Mouse (Mus musculus): ENCODE results near the gene Lpin1. TPM values are rescaled to one million over a fixed set of nuclear protein-coding genes. Genes with fewer than 3 reads are reported as not detected.
A peak's percentile ranks its signal among the peaks of the same experiment; 100 is the strongest.

Lpin1 gene
- polyA plus RNA-seq, 1 experiment = 34.2 TPM

GRCm38 (mm10) chr12:16541606-16542005 is 69.2 kb downstream of the Lpin1 start:
- Histone ChIP-seq H3K27me3 (replicated peaks; ENCODE audit: control insufficient read depth, insufficient read depth, low read length) (no peaks in the 10 kb centered on the region), H3K4me1 (ENCODE audit: control insufficient read depth, insufficient read depth, low read length) (no peaks in the 10 kb centered on the region), H3K4me3 (ENCODE audit: insufficient read depth, low read depth, low read length) (no peak overlapping the region), H3K27ac (ENCODE audit: insufficient read depth, low read depth, low read length) (no peak overlapping the region), H3K36me3 (ENCODE audit: control insufficient read depth, insufficient read depth, low read length) (peaks cover 7% of the 10 kb centered on the region)
- TF ChIP-seq CTCF (conservative IDR thresholded peaks at IDR 0.05; ENCODE audit: insufficient read depth, insufficient read length, low read depth, low read length) = no peak
- no peak for TF ChIP-seq POLR2A (IDR thresholded peaks at IDR 0.05; ENCODE audit: low read depth, low read length)
- peak; percentile 52 for DNase-seq
- 63% methylated on average over 5 of the region's 5 CpGs for WGBS

GRCm38 (mm10) chr12:16540712-16541111 is 70.1 kb downstream of the Lpin1 start:
- Histone ChIP-seq H3K36me3 (ENCODE audit: control insufficient read depth, insufficient read depth, low read length) (peaks cover 5% of the 10 kb centered on the region), H3K4me1 (ENCODE audit: control insufficient read depth, insufficient read depth, low read length) (no peaks in the 10 kb centered on the region), H3K27ac (ENCODE audit: insufficient read depth, low read depth, low read length) (no peak overlapping the region), H3K4me3 (ENCODE audit: insufficient read depth, low read depth, low read length) (no peak overlapping the region), H3K27me3 (replicated peaks; ENCODE audit: control insufficient read depth, insufficient read depth, low read length) (no peaks in the 10 kb centered on the region)
- 85% methylated on average over 8 of the region's 8 CpGs for WGBS
- no peak for TF ChIP-seq POLR2A (IDR thresholded peaks at IDR 0.05; ENCODE audit: low read depth, low read length)
- TF ChIP-seq CTCF (conservative IDR thresholded peaks at IDR 0.05; ENCODE audit: insufficient read depth, insufficient read length, low read depth, low read length) = no peak
- DNase-seq = no peak

GRCm38 (mm10) chr12:16539965-16540661 is 70.7 kb downstream of the Lpin1 start:
- TF ChIP-seq CTCF (conservative IDR thresholded peaks at IDR 0.05; ENCODE audit: insufficient read depth, insufficient read length, low read depth, low read length) (no peak), POLR2A (IDR thresholded peaks at IDR 0.05; ENCODE audit: low read depth, low read length) (no peak)
- H3K27ac ChIP-seq (ENCODE audit: insufficient read depth, low read depth, low read length) = no peak overlapping the region
- DNase-seq = no peak
- peaks cover 5% of the 10 kb centered on the region for H3K36me3 ChIP-seq (ENCODE audit: control insufficient read depth, insufficient read depth, low read length)
- H3K4me1 ChIP-seq (ENCODE audit: control insufficient read depth, insufficient read depth, low read length) = no peaks in the 10 kb centered on the region
- WGBS = 84% methylated on average over 5 of the region's 5 CpGs
- no peaks in the 10 kb centered on the region for H3K27me3 ChIP-seq (replicated peaks; ENCODE audit: control insufficient read depth, insufficient read depth, low read length)
- no peak overlapping the region for H3K4me3 ChIP-seq (ENCODE audit: insufficient read depth, low read depth, low read length)

- Histone ChIP-seq H3K4me1 (ENCODE audit: control insufficient read depth, insufficient read depth, low read length) (no peaks in the 10 kb centered on the region), H3K4me3 (ENCODE audit: insufficient read depth, low read depth, low read length) (no peak overlapping the region), H3K27me3 (replicated peaks; ENCODE audit: control insufficient read depth, insufficient read depth, low read length) (no peaks in the 10 kb centered on the region), H3K27ac (ENCODE audit: insufficient read depth, low read depth, low read length) (no peak overlapping the region), H3K36me3 (ENCODE audit: control insufficient read depth, insufficient read depth, low read length) (peaks cover 3% of the 10 kb centered on the region)
- TF ChIP-seq CTCF (conservative IDR thresholded peaks at IDR 0.05; ENCODE audit: insufficient read depth, insufficient read length, low read depth, low read length) (peak; percentile 63), POLR2A (IDR thresholded peaks at IDR 0.05; ENCODE audit: low read depth, low read length) (no peak)
- WGBS = 23% methylated on average over 4 of the region's 4 CpGs
- DNase-seq = peak; percentile 77
Observed at GRCm38 (mm10) chr12:16533331-16533828, 77.4 kb downstream of the Lpin1 start.

GRCm38 (mm10) chr12:16532860-16533230 is 77.9 kb downstream of the Lpin1 start:
- Histone ChIP-seq H3K36me3 (ENCODE audit: control insufficient read depth, insufficient read depth, low read length) (peaks cover 2% of the 10 kb centered on the region), H3K4me3 (ENCODE audit: insufficient read depth, low read depth, low read length) (no peak overlapping the region), H3K27me3 (replicated peaks; ENCODE audit: control insufficient read depth, insufficient read depth, low read length) (no peaks in the 10 kb centered on the region), H3K4me1 (ENCODE audit: control insufficient read depth, insufficient read depth, low read length) (no peaks in the 10 kb centered on the region), H3K27ac (ENCODE audit: insufficient read depth, low read depth, low read length) (no peak overlapping the region)
- 40% methylated on average over 7 of the region's 7 CpGs for WGBS
- TF ChIP-seq CTCF (conservative IDR thresholded peaks at IDR 0.05; ENCODE audit: insufficient read depth, insufficient read length, low read depth, low read length) (no peak), POLR2A (IDR thresholded peaks at IDR 0.05; ENCODE audit: low read depth, low read length) (no peak)
- no peak for DNase-seq

- H3K27ac ChIP-seq (ENCODE audit: insufficient read depth, low read depth, low read length) = no peak overlapping the region
- H3K4me3 ChIP-seq (ENCODE audit: insufficient read depth, low read depth, low read length) = no peak overlapping the region
- DNase-seq = peak; percentile 32
- WGBS = 64% methylated on average over 15 of the region's 15 CpGs
- no peaks in the 10 kb centered on the region for H3K4me1 ChIP-seq (ENCODE audit: control insufficient read depth, insufficient read depth, low read length)
- H3K36me3 ChIP-seq (ENCODE audit: control insufficient read depth, insufficient read depth, low read length) = no peaks in the 10 kb centered on the region; the same call in 1 of the 2 replicates
- no peaks in the 10 kb centered on the region for H3K27me3 ChIP-seq (replicated peaks; ENCODE audit: control insufficient read depth, insufficient read depth, low read length)
- no peak for TF ChIP-seq POLR2A (IDR thresholded peaks at IDR 0.05; ENCODE audit: low read depth, low read length)
- TF ChIP-seq CTCF (conservative IDR thresholded peaks at IDR 0.05; ENCODE audit: insufficient read depth, insufficient read length, low read depth, low read length) = no peak
Observed at GRCm38 (mm10) chr12:16531956-16532859, 78.6 kb downstream of the Lpin1 start.

GRCm38 (mm10) chr12:16528650-16529049 is 82.1 kb downstream of the Lpin1 start:
- Histone ChIP-seq H3K27me3 (replicated peaks; ENCODE audit: control insufficient read depth, insufficient read depth, low read length) (no peaks in the 10 kb centered on the region), H3K4me1 (ENCODE audit: control insufficient read depth, insufficient read depth, low read length) (no peaks in the 10 kb centered on the region), H3K36me3 (ENCODE audit: control insufficient read depth, insufficient read depth, low read length) (no peaks in the 10 kb centered on the region), H3K27ac (ENCODE audit: insufficient read depth, low read depth, low read length) (no peak overlapping the region), H3K4me3 (ENCODE audit: insufficient read depth, low read depth, low read length) (no peak overlapping the region)
- DNase-seq = no peak
- WGBS = 95% methylated on average over 7 of the region's 7 CpGs
- TF ChIP-seq POLR2A (IDR thresholded peaks at IDR 0.05; ENCODE audit: low read depth, low read length) = no peak
- TF ChIP-seq CTCF (conservative IDR thresholded peaks at IDR 0.05; ENCODE audit: insufficient read depth, insufficient read length, low read depth, low read length) = no peak
